Comparison of ENCODE assay signal across 17 mouse cellular contexts in the genomic region with DNA sequence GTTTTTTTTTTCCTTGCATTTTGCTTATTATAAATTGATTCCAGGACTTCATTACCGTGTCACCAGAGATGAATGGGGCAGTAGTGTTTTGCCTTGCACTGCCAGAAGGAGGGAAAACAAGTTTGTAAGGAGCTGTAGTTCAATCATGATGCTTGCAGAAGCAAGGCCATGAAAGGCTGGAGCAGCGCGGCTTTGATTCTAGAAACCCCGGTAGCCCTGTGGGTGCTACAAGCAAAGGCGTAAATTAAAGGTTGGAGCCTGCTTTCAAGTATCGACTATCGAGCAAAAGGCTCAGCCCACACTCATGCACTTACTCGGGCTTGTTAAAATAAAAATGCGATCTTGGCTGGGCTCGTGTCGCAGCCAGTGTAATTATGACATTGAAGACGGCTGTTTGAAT.
A peak's percentile ranks its signal among the peaks of the same experiment; 100 is the strongest.
DNase-seq lines count a peak whose midpoint lies in the region; ATAC-seq and TF ChIP-seq lines count a peak whose summit lies in the region.
"Had no signal": no experiment of that assay in that cellular context is flagged by ENCODE, and none has a peak within 500 bp of the region (broad histone marks: within the 10 kb centered on the region; RNA-seq: fewer than 3 reads in every experiment).

No protein-coding gene starts in this region.

- 0 out of 2 replicates have a peak overlapping the region, but pooled peaks have one; percentile 14 for H3K9ac ChIP-seq in midbrain, postnatal 0 days (replicated peaks; ENCODE audit: low read length, poor library complexity, severe bottlenecking)
- no peak overlapping the region for H3K9ac ChIP-seq in midbrain, embryonic 13.5 days (replicated peaks)
- H3K9ac ChIP-seq in embryonic facial prominence, embryonic 13.5 days, result no peak overlapping the region
- no peak overlapping the region for H3K9ac ChIP-seq in limb, embryonic 14.5 days (ENCODE audit: low read depth, low read length, severe bottlenecking)
- H3K9ac ChIP-seq: forebrain, embryonic 12.5 days; heart, embryonic 12.5 days had no signal

- ATAC-seq in midbrain, postnatal 0 days (ENCODE audit: low FRiP score), result no peak
- ATAC-seq in midbrain, embryonic 13.5 days, result no peak
- ATAC-seq in embryonic facial prominence, embryonic 13.5 days (ENCODE audit: insufficient number of reproducible peaks, insufficient read depth, low FRiP score, low TSS enrichment, low read depth), result no peak
- no peak for ATAC-seq in limb, embryonic 14.5 days (ENCODE audit: low FRiP score, low read depth)
- ATAC-seq: hindbrain, postnatal 0 days had no signal

- no peaks in the 10 kb centered on the region for H3K36me3 ChIP-seq in midbrain, postnatal 0 days (ENCODE audit: insufficient read depth, low read length)
- H3K36me3 ChIP-seq in midbrain, embryonic 13.5 days, result no peaks in the 10 kb centered on the region
- no peaks in the 10 kb centered on the region for H3K36me3 ChIP-seq in embryonic facial prominence, embryonic 13.5 days
- no peaks in the 10 kb centered on the region for H3K36me3 ChIP-seq in limb, embryonic 14.5 days (ENCODE audit: control insufficient read depth, insufficient read depth, low read length)
- H3K36me3 ChIP-seq: forebrain, embryonic 12.5 days; heart, embryonic 12.5 days had no signal

- H3K4me1 ChIP-seq in midbrain, postnatal 0 days (ENCODE audit: insufficient read depth, low read length), result peaks cover 2% of the 10 kb centered on the region; the same call in 1 of the 2 replicates
- H3K4me1 ChIP-seq in midbrain, embryonic 13.5 days (replicated peaks), result peaks cover 19% of the 10 kb centered on the region
- H3K4me1 ChIP-seq in embryonic facial prominence, embryonic 13.5 days, result peaks cover 36% of the 10 kb centered on the region
- H3K4me1 ChIP-seq in limb, embryonic 14.5 days (ENCODE audit: control insufficient read depth, insufficient read depth, low read length), result peaks cover 14% of the 10 kb centered on the region

- TF ChIP-seq CTCF in gastrocnemius, adult 2 months (IDR thresholded peaks at IDR 0.05), result no peak
- TF ChIP-seq CTCF in midbrain, postnatal 0 days (IDR thresholded peaks at IDR 0.05), result no peak

- peak overlapping the region; percentile 38 for H3K4me3 ChIP-seq in gastrocnemius, adult 2 months
- no peak overlapping the region for H3K4me3 ChIP-seq in midbrain, postnatal 0 days (ENCODE audit: low read depth, low read length)
- H3K4me3 ChIP-seq in midbrain, embryonic 13.5 days (replicated peaks), result no peak overlapping the region
- no peak overlapping the region for H3K4me3 ChIP-seq in embryonic facial prominence, embryonic 13.5 days
- H3K4me3 ChIP-seq in limb, embryonic 14.5 days (replicated peaks; ENCODE audit: low read length), result no peak overlapping the region
- H3K4me3 ChIP-seq: forebrain, embryonic 12.5 days; heart, embryonic 12.5 days had no signal

- H3K27me3 ChIP-seq in midbrain, postnatal 0 days (ENCODE audit: insufficient read depth, low read length), result no peaks in the 10 kb centered on the region
- no peaks in the 10 kb centered on the region for H3K27me3 ChIP-seq in midbrain, embryonic 13.5 days
- H3K27me3 ChIP-seq in embryonic facial prominence, embryonic 13.5 days, result no peaks in the 10 kb centered on the region
- no peaks in the 10 kb centered on the region for H3K27me3 ChIP-seq in limb, embryonic 14.5 days (ENCODE audit: control insufficient read depth, insufficient read depth, low read length)
- H3K27me3 ChIP-seq: heart, embryonic 12.5 days had no signal

- WGBS in midbrain, postnatal 0 days, result 51% methylated on average over 12 of the region's 12 CpGs
- WGBS in midbrain, embryonic 13.5 days, result 69% methylated on average over 12 of the region's 12 CpGs
- WGBS in embryonic facial prominence, embryonic 13.5 days, result 41% methylated on average over 12 of the region's 12 CpGs
- 14% methylated on average over 12 of the region's 12 CpGs for WGBS in limb, embryonic 14.5 days

- no peak for DNase-seq in gastrocnemius, adult 2 months
- DNase-seq in gastrocnemius, postnatal 14 days, result no peak
- no peak for DNase-seq in midbrain, postnatal 0 days (ENCODE audit: low spot score)
- DNase-seq in limb, embryonic 14.5 days (ENCODE audit: low spot score), result no peak
- no peak for DNase-seq in layer of hippocampus, adult 8-10 months (ENCODE audit: low spot score in 2 of 2)
- DNase-seq: adrenal gland, adult 2 months; adrenal gland, postnatal 25 days; cerebellum, adult 11-12 months; cerebellum, adult 9-11 months; cerebellum, postnatal 36 days; gastrocnemius, postnatal 25 days; kidney, adult 11 months had no signal

- H3K9me3 ChIP-seq in midbrain, postnatal 0 days (ENCODE audit: low read length), result no peaks in the 10 kb centered on the region
- H3K9me3 ChIP-seq in midbrain, embryonic 13.5 days, result no peaks in the 10 kb centered on the region
- H3K9me3 ChIP-seq in embryonic facial prominence, embryonic 13.5 days, result no peaks in the 10 kb centered on the region
- no peaks in the 10 kb centered on the region for H3K9me3 ChIP-seq in limb, embryonic 14.5 days (ENCODE audit: control insufficient read depth, low read length)
- H3K9me3 ChIP-seq: forebrain, embryonic 12.5 days; heart, embryonic 12.5 days had no signal

- H3K27ac ChIP-seq in gastrocnemius, adult 2 months, result peak overlapping the region; percentile 77
- no peak overlapping the region for H3K27ac ChIP-seq in midbrain, postnatal 0 days (ENCODE audit: low read depth, low read length)
- no peak overlapping the region for H3K27ac ChIP-seq in midbrain, embryonic 13.5 days
- no peak overlapping the region for H3K27ac ChIP-seq in embryonic facial prominence, embryonic 13.5 days
- no peak overlapping the region for H3K27ac ChIP-seq in limb, embryonic 14.5 days (replicated peaks; ENCODE audit: low read depth, low read length)
- H3K27ac ChIP-seq: forebrain, embryonic 12.5 days; hindbrain, postnatal 0 days had no signal

- H3K4me2 ChIP-seq in midbrain, postnatal 0 days (ENCODE audit: low read depth, low read length, poor library complexity, severe bottlenecking), result no peak overlapping the region
- no peak overlapping the region for H3K4me2 ChIP-seq in midbrain, embryonic 13.5 days (replicated peaks)
- H3K4me2 ChIP-seq in embryonic facial prominence, embryonic 13.5 days, result 0 out of 2 replicates have a peak overlapping the region, but pooled peaks have one; percentile 20
- H3K4me2 ChIP-seq in limb, embryonic 14.5 days (replicated peaks; ENCODE audit: low read depth, low read length, severe bottlenecking), result peak overlapping the region; percentile 17; the same call in 1 of the 2 replicates
- H3K4me2 ChIP-seq: forebrain, embryonic 12.5 days; heart, embryonic 12.5 days had no signal

- TF ChIP-seq POLR2A in limb, embryonic 14.5 days (IDR thresholded peaks at IDR 0.05; ENCODE audit: borderline replicate concordance, extremely low read depth, insufficient read depth, insufficient read length), result no peak

- intact Hi-C loops in gastrocnemius, adult 2 months (cut with DNase I), result loop anchor here (5.0 kb wide), 1 partner anchor 52 kb away; no protein-coding TSS in a partner anchor
- intact Hi-C loops in gastrocnemius, postnatal 14 days (cut with DNase I; ENCODE audit: low total_unique reads), result no loop called here

Comparison
In these comparisons a context has a peak if more than half of its experiments do, and no peak if none do; other contexts are left out.
1. H3K4me2 ChIP-seq: peak in embryonic facial prominence, embryonic 13.5 days (single experiment) and limb, embryonic 14.5 days (single experiment); none in midbrain, postnatal 0 days (single experiment) and midbrain, embryonic 13.5 days (single experiment).